Mouse (Mus musculus) embryonic fibroblast, embryonic 13.5 days (primary cell): Measurements from ENCODE around the gene Colgalt2.

Experiments used
- CTCF ChIP-seq: IDR thresholded peaks from 2 replicates; pipeline ENCODE4 v1.5.1; 2011; ENCODE audit warnings: mild to moderate bottlenecking, control low read depth, low read length, moderate library complexity, borderline replicate concordance; ENCODE audit not compliant: insufficient read depth
- POLR2A ChIP-seq: IDR thresholded peaks from 2 replicates; pipeline ENCODE4 v1.6.1; 2011; ENCODE audit warnings: low read depth, mild to moderate bottlenecking, control low read depth, low read length, moderate library complexity

DNA sequence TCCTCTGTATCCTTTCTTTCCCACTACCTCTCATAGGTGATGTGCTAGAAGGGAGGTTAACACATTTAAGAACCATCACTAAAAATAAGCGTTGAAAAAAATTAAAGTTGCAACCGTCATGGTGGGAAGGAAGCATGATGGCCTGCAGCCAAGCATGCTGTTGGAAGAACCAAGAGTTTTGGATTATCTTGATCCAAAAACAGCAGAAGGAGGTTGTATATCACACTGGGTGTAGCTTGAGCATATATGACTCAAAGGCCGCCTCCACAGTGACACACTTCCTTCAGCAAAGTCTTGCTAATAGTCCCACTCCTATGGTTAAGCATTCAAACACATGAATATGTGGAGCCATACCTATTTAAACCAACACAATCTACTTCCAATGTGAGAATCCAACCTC lies 5.5 kb upstream of the Colgalt2 start:
- no peak for TF ChIP-seq CTCF
- TF ChIP-seq POLR2A: no peak
